Comparison of ENCODE assay signal across 9 mouse cellular contexts in genomic region chr7:126369393-126369792, GRCm38 (mm10). TPM values are rescaled to one million over a fixed set of nuclear protein-coding genes. Genes with fewer than 3 reads are reported as not detected.
A peak's percentile ranks its signal among the peaks of the same experiment; 100 is the strongest.
DNase-seq lines count a peak whose midpoint lies in the region; ATAC-seq and TF ChIP-seq lines count a peak whose summit lies in the region.
"Had no signal": no experiment of that assay in that cellular context is flagged by ENCODE, and none has a peak within 500 bp of the region (broad histone marks: within the 10 kb centered on the region; RNA-seq: fewer than 3 reads in every experiment).

Gene Lat (minus strand): TSS chr7:126369570.

- no peak for ATAC-seq in midbrain, embryonic 15.5 days (replicated peaks)
- no peak for ATAC-seq in heart, postnatal 0 days (ENCODE audit: insufficient read depth, low read depth)

- no peak for TF ChIP-seq EP300 in heart, postnatal 0 days (IDR thresholded peaks at IDR 0.05; ENCODE audit: low read depth)

- DNase-seq in midbrain, embryonic 10.5 days (ENCODE audit: low spot score): no peak
- DNase-seq in heart, postnatal 0 days (ENCODE audit: low spot score): no peak
- DNase-seq in thymus, postnatal 36 days: peak; percentile 92 to 97
- no peak for DNase-seq in ovary, postnatal 14 days (ENCODE audit: low spot score)
- DNase-seq in embryo, embryonic 10.5 days (ENCODE audit: low spot score): no peak
- DNase-seq in cerebellum, adult 8-10 months: no peak

- no peak within 1 kb of the TSS for H3K27ac ChIP-seq in midbrain, embryonic 10.5 days (replicated peaks)
- no peak within 1 kb of the TSS for H3K27ac ChIP-seq in midbrain, embryonic 15.5 days
- peak within 1 kb of the TSS; percentile 25; the same call in 1 of the 2 replicates for H3K27ac ChIP-seq in heart, postnatal 0 days (ENCODE audit: low read depth)

- no peak for TF ChIP-seq CTCF in heart, postnatal 0 days (IDR thresholded peaks at IDR 0.05; ENCODE audit: low read depth)

- H3K4me3 ChIP-seq in midbrain, embryonic 10.5 days: 0 out of 2 replicates have a peak within 1 kb of the TSS, but pooled peaks have one; percentile 7
- no peak within 1 kb of the TSS for H3K4me3 ChIP-seq in midbrain, embryonic 15.5 days
- peak within 1 kb of the TSS; percentile 33; the same call in 1 of the 2 replicates for H3K4me3 ChIP-seq in heart, postnatal 0 days (ENCODE audit: low read depth, low read length)
- peak within 1 kb of the TSS; percentile 98 for H3K4me3 ChIP-seq in megakaryocyte, embryonic 14.5 days (replicated peaks)
- H3K4me3 ChIP-seq: erythroblast, embryonic 14.5 days had no signal

- H3K9ac ChIP-seq in midbrain, embryonic 15.5 days: no peak within 1 kb of the TSS
- no peak within 1 kb of the TSS; the same call in 1 of the 2 replicates for H3K9ac ChIP-seq in heart, postnatal 0 days (replicated peaks; ENCODE audit: low read depth, low read length)

- H3K4me1 ChIP-seq in midbrain, embryonic 10.5 days: no peaks in the 10 kb centered on the region
- H3K4me1 ChIP-seq in midbrain, embryonic 15.5 days: no peaks in the 10 kb centered on the region
- H3K4me1 ChIP-seq in heart, postnatal 0 days (ENCODE audit: control insufficient read depth, insufficient read depth): no peaks in the 10 kb centered on the region
- peaks cover 95% of the 10 kb centered on the region for H3K4me1 ChIP-seq in megakaryocyte, embryonic 14.5 days

- H3K27me3 ChIP-seq in midbrain, embryonic 10.5 days (ENCODE audit: low read depth, poor library complexity, severe bottlenecking): no peaks in the 10 kb centered on the region
- no peaks in the 10 kb centered on the region for H3K27me3 ChIP-seq in midbrain, embryonic 15.5 days (replicated peaks)
- no peaks in the 10 kb centered on the region for H3K27me3 ChIP-seq in heart, postnatal 0 days (ENCODE audit: control insufficient read depth, insufficient read depth, low read length)
- H3K27me3 ChIP-seq in megakaryocyte, embryonic 14.5 days (replicated peaks): no peaks in the 10 kb centered on the region

- H3K36me3 ChIP-seq in midbrain, embryonic 10.5 days: peaks cover 72% of the 10 kb centered on the region
- peaks cover 18% of the 10 kb centered on the region for H3K36me3 ChIP-seq in midbrain, embryonic 15.5 days (replicated peaks)
- peaks cover 34% of the 10 kb centered on the region for H3K36me3 ChIP-seq in heart, postnatal 0 days (replicated peaks; ENCODE audit: control insufficient read depth, insufficient read depth, low read length)
- H3K36me3 ChIP-seq in megakaryocyte, embryonic 14.5 days (replicated peaks; ENCODE audit: low read length): peaks cover 97% of the 10 kb centered on the region

- no peak within 1 kb of the TSS for H3K4me2 ChIP-seq in midbrain, embryonic 15.5 days
- peak within 1 kb of the TSS; percentile 21; the same call in 1 of the 2 replicates for H3K4me2 ChIP-seq in heart, postnatal 0 days (ENCODE audit: low read depth, low read length)

- no peaks in the 10 kb centered on the region for H3K9me3 ChIP-seq in midbrain, embryonic 10.5 days (replicated peaks)
- no peaks in the 10 kb centered on the region for H3K9me3 ChIP-seq in midbrain, embryonic 15.5 days
- no peaks in the 10 kb centered on the region for H3K9me3 ChIP-seq in heart, postnatal 0 days (replicated peaks; ENCODE audit: control insufficient read depth, low read length)
- H3K9me3 ChIP-seq in megakaryocyte, embryonic 14.5 days: no peaks in the 10 kb centered on the region

- WGBS in midbrain, embryonic 10.5 days: 90% methylated on average over 13 of the region's 13 CpGs
- 87% methylated on average over 13 of the region's 13 CpGs for WGBS in midbrain, embryonic 15.5 days
- WGBS in heart, postnatal 0 days: 49% methylated on average over 13 of the region's 13 CpGs

RNA-seq across cellular contexts. Expression of gene Lat, which starts in this region (rescaled TPM):
- 1.6 and 2.6 TPM in 2 replicates for polyA plus RNA-seq in midbrain, embryonic 10.5 days (2016; fragmentation: Nextera tagmentation; extraction: Ambion mirVana)
- 1.1 and 1.4 TPM in 2 replicates for polyA plus RNA-seq in midbrain, embryonic 15.5 days (2015; fragmentation: Nextera tagmentation; extraction: Ambion mirVana)
- 0.73 and 6.7 TPM in 2 replicates for total RNA-seq in heart, postnatal 0 days (2014; rRNA removed; ENCODE audit: low replicate concordance)
- 0.75 and 1.1 TPM in 2 replicates for polyA plus RNA-seq in heart, postnatal 0 days (2015; fragmentation: Nextera tagmentation; extraction: Ambion mirVana)
- 715 and 927 TPM in 2 replicates for polyA plus RNA-seq in megakaryocyte, embryonic 14.5 days (2012; ENCODE audit: insufficient read depth, low replicate concordance)

Comparison
In these comparisons a context has a peak if more than half of its experiments do, and no peak if none do; other contexts are left out.
1. RNA of gene Lat (polyA plus RNA-seq): 715 to 927 TPM in megakaryocyte, embryonic 14.5 days; 1.6 to 2.6 TPM in midbrain, embryonic 10.5 days, 1.1 to 1.4 TPM in midbrain, embryonic 15.5 days and 0.75 to 1.1 TPM in heart, postnatal 0 days; every median in the first group is over 100 times any median in the second.
2. DNase-seq: peak in thymus, postnatal 36 days (2 of 2); none in midbrain, embryonic 10.5 days (single experiment), heart, postnatal 0 days (single experiment), ovary, postnatal 14 days (single experiment), embryo, embryonic 10.5 days (single experiment) and cerebellum, adult 8-10 months (single experiment).